Mouse (Mus musculus): ENCODE measurements around the gene Cnnm2. TPM values are rescaled to one million over a fixed set of nuclear protein-coding genes. Genes with fewer than 3 reads are reported as not detected.
A peak's percentile ranks its signal among the peaks of the same experiment; 100 is the strongest.

Cnnm2 gene
- total RNA-seq, 2 experiments from 2014 or later, result 39.4 to 41.1 TPM

DNA sequence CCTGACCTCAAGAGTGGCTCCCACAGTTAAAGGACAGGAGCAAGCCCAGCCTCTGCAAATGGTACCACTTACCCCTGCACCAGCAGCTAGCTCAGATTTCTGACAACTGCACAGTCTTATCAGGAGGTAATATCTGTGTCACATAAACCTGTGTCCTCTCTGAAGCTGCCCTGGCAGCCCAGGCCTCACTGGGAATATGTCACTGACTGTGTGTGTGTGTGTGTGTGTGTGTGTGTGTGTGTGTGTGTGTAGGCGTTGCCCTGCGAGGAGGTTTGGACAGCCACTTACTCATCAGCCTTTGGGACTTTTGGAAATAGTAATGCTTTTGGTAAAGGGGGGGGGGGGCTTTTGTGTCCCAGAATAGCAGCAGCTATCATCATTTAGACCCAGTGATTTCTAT is 81.6 kb downstream of the Cnnm2 start:
- DNase-seq (ENCODE audit: low spot score in 2 of 2), result no peak

- no peak for DNase-seq (ENCODE audit: low spot score in 2 of 2)
These were observed 84.7 kb downstream of the Cnnm2 start for GRCm38 (mm10) chr19:46846056-46846455.

GRCm38 (mm10) chr19:46846459-46846858 is 85.1 kb downstream of the Cnnm2 start:
- no peak for DNase-seq (ENCODE audit: low spot score in 2 of 2)

DNA sequence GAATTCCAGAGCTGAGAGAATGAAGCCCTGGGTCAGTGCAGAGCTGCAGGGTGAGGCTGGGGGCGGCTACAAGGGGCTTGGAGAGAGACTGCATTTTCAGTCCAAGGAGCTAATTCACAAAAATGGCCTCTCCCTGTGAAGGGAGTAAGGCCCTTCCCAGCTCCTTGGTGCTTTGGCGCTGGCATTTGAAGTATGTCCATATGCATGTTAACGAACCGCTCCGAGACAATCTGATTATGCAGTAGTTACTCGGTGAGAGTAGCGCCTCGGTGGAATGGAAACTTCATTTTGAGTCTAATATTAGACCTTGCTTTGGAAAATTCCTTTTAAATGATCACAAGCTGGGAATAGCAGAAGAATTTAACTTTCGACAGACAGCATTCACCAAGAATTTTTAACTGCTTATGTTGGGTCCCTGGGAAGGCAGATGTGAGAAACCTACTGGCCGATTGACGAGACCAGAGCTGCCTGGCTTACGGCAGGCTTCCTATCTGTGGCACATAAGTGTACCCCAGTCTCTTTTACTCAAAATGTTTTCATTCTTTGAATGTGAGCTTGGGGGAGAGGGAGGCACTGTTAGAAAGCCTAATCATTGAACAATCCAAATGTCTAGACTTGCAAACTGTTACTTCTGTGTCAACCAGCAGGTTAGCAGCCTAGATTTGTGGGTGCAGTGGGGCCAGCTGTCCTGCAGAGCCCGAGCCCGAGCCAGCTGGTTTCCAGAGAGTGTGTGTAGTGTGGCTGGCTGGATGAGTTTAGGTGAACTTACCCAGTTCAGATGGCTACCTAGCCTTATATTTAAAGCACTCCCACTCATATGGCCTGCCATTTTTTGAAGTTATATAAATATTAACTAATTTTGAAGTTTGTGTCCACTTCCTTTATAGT is 87.2 kb downstream of the Cnnm2 start:
- DNase-seq (ENCODE audit: low spot score in 2 of 2), result no peak

DNA sequence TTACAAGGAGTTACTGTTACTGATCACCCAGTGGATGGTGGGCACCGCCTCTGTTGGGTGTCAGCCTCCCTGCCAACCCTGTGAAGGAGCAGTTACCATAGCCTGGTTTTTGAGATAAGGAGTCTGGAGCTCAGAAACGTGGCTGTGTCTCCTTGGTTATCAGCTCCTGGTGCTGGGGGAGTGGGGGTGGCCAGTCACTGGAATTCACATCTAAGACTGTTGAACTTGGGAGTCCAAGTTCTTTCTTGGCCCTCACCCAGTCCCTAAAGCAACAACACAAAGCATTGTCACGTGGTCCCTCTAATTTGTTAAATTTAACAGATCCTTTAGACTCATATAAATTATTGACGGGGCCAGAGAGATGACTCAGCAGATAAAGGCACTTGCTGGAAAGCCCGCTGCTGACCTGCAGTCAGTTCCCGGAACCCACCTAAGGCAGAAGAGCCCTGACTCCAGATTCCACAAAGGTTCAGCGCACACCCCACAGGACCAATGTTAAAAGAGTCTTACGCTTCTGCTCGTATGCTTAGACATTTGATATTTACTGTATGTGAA is 88.1 kb downstream of the Cnnm2 start:
- DNase-seq (ENCODE audit: low spot score in 2 of 2), result no peak

DNA sequence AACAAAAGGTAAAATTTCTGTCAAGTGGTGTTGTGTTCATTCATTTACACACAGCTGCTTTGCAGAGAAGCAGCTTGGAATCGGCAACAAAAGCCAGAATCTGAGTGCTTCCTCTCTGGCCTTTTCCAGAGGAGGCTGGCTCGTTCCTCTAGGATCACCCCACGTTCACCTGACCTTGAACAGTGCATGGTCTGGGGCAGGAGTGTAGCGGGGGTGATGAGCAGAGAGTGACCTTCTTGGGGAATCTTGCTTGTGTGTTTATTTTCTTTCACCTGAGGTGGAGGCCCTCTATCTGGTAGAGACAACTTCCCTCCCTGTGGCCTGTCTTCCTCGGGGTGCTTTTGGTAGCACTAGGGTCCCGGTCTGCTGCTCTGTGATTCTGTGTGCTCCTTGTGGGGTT is 94.8 kb downstream of the Cnnm2 start:
- no peak for DNase-seq (ENCODE audit: low spot score in 2 of 2)

- no peak for DNase-seq (ENCODE audit: low spot score in 2 of 2)
These were observed 95.4 kb downstream of the Cnnm2 start for GRCm38 (mm10) chr19:46856780-46857179.

DNA sequence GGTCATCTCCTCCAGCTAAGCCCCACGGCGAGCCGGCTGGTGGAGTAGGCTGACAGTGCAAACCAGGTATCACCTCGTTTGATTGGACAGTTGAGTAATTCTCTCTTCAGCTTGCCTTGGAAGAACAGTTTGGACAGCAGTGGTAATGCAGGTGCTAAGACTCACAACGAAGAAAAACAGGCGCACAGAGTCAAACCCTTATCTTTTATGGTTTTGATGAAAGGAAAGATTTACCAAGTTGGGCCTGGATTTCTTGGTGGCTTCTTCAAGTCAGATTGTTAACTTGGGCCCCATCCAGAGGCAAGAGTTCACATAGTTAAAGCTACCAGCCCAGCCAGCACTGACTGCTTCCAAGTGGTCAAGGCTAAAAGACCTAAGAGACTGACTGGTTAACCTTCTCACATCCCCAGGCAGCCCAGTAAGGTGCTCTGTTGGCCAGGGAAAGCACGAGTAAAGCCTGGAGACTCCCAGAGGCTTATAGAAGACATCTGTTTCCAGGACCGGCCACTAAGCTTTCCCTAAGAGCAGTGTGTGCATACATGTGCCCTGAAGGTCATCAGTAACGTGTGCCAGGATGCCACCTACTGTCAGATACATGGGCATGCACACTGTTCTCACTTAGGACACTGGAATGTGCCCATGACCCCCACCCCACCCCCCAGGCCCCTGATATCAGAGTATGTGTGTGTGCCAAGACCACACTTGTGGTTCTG is 96.0 kb downstream of the Cnnm2 start:
- no peak for DNase-seq (ENCODE audit: low spot score in 2 of 2)

DNA sequence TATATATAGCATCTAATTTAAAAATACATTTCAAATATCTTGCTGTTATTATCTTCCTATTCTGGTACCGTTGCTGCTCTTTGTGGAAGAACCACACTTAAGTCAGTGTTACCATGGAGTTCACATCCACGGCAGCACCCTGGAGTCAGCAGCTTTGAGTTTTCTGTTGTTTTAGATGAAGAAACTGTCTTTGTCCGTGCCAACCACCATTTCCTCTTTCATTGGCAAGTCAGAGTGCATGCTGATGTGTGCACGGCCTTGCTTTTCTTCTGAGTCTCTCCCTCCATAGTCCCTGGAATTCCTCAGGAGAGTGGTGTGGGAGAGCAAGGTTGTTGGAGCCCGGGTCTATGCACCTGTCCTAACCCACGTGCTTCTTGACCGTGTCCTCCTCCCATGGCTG is 96.8 kb downstream of the Cnnm2 start:
- no peak for DNase-seq (ENCODE audit: low spot score in 2 of 2)

GRCm38 (mm10) chr19:46862556-46862955 is 101.2 kb downstream of the Cnnm2 start:
- DNase-seq (ENCODE audit: low spot score in 2 of 2), result no peak

GRCm38 (mm10) chr19:46863236-46863927 is 102.0 kb downstream of the Cnnm2 start:
- DNase-seq (ENCODE audit: low spot score in 2 of 2), result no peak

DNA sequence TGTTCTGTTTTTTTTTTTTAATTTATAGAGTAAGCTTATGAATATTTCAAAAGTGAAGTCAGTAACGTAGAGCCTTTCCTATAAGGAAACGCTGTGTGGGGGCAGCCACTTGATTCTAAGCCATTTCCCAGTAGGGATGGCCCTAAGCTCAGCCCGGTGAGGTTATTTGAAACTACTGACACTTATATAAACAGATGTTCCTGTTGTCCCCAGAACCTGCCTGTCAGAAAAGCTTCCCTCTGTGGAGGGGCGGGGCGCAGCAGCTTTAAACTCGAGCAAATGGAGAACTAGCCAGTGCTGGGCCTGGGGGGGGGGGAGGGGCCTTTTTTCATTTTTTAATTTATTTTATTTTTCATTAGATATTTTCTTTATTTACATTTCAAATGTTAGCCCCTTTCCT is 102.7 kb downstream of the Cnnm2 start:
- DNase-seq (ENCODE audit: low spot score in 2 of 2), result no peak

- DNase-seq (ENCODE audit: low spot score in 2 of 2), result no peak
These were observed 103.4 kb downstream of the Cnnm2 start for GRCm38 (mm10) chr19:46864731-46865331.

GRCm38 (mm10) chr19:46865381-46865780 is 104.0 kb downstream of the Cnnm2 start:
- DNase-seq (ENCODE audit: low spot score in 2 of 2), result no peak

DNA sequence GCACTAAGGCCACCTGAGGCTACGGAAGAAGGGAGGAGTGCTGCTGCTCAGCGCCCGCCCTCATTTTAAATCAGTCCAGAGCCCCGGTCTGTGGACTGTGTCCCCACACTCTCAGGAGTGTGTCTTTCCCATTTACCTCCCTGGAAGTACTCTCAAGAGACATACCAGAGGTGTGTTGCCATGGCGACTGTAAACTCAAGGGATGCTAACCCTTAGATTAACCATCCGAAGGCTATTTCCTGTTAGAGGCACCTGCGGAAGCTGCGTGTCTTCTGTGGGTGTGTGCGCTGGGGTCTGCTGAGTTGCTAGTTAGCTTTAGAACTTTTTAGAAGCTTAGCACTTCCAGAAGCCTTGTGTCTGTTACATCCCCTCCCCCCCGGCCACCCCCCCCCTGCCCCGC is 107.7 kb downstream of the Cnnm2 start:
- DNase-seq (ENCODE audit: low spot score in 2 of 2), result no peak

- DNase-seq (ENCODE audit: low spot score in 2 of 2), result peak; percentile 63 to 93
These were observed 108.1 kb downstream of the Cnnm2 start for GRCm38 (mm10) chr19:46869526-46869925.

GRCm38 (mm10) chr19:46871096-46871495 is 109.7 kb downstream of the Cnnm2 start:
- peak in 1 of 2 experiments; percentile 69 for DNase-seq (ENCODE audit: low spot score in 2 of 2)

DNA sequence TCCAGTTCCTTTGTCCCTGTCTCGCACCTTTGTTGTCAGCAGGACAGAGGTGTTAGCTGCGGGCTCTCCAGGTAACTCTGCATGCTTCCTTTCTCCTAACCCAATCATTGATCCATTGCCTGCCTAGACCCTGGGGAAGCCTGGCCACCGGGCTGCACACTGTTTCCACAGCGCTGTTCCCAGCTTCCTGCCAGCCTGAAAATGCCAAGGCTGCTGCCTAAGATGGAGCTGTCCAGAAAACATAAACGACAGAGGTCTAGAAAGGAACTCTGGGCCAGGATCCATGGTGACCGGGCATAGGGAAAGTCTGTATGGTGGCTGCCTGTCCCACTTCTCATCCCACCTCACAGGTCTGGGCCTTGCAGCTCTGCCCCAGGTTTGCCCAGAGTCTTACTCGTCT is 110.3 kb downstream of the Cnnm2 start:
- DNase-seq (ENCODE audit: low spot score in 2 of 2), result no peak

GRCm38 (mm10) chr19:46873924-46874323 is 112.5 kb downstream of the Cnnm2 start:
- DNase-seq (ENCODE audit: low spot score in 2 of 2), result no peak

- peak; percentile 72 to 92 for DNase-seq (ENCODE audit: low spot score in 2 of 2)
These were observed 114.4 kb downstream of the Cnnm2 start for GRCm38 (mm10) chr19:46875790-46876189.

DNA sequence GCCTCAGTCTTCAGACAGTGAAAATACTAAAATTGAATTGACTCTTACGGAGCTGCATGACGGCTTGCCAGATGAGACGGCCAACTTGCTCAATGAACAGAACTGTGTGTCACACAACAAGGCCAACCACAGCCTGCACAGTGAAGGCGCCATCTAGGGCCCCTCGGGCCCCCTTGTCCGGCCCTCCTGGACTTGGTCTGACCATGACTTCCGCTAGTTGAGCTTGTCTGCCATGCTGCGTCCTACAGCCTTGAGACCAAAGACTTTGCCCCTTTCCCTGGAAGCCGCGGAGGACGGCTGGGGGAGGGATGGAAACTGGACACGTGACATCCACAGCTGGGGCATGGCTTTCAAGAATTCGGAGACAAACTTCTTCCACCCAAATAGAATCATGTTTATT is 116.5 kb downstream of the Cnnm2 start:
- DNase-seq (ENCODE audit: low spot score in 2 of 2), result no peak
